8 mouse cellular contexts compared by ENCODE assay signal in the genomic region with DNA sequence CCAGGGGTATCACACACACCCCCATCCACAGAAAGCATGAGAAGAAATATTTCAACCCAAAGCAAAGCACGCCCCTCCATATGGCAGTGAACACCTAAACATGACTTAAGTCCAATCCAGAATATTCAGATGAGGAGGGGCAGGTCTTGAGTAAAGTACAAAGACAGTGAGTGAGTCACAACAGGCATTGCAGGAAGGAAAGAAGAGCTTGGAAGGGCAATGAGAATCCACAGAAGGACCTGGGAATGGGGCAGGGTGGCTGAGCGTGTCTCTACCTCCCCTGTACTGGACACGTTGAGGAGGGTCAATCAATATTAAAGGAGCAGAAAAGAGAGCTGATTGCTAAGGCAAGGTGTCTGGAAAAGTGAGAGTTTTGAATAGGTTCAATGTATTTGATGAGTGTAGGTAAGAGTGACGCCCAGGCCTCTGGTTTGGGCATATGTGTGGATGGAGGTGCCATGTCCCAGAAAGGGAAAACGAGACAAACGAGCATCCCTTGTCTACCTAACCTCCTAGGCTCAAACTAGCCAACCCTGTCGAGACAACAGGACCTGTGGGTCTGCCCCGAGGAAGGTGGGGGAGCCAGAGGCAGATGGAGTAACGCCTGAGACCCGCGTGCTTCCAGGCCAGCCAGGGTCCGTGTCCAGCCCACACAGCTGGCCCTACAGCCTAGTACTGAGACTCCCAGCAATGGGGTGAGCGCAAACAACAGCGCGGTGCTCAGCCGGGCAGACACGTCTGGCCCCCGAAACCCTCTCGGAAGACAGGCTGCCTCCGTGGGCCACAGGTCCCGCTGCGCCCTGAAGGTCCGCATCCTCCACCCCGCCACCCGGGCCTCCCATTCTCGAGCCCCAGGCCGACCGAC. TPM values are rescaled to one million over a fixed set of nuclear protein-coding genes. Genes with fewer than 3 reads are reported as not detected.
A peak's percentile ranks its signal among the peaks of the same experiment; 100 is the strongest.
DNase-seq lines count a peak whose midpoint lies in the region; ATAC-seq and TF ChIP-seq lines count a peak whose summit lies in the region.

No protein-coding gene starts in this region.

- peaks cover 2% of the 10 kb centered on the region; the same call in 1 of the 2 replicates for H3K79me2 ChIP-seq in CH12.LX (replicated peaks; ENCODE audit: control insufficient read depth, extremely low read depth, insufficient read depth, poor library complexity, severe bottlenecking)

- intact Hi-C loops in heart, postnatal 36 days (cut with DNase I): loop anchor here (5.0 to 10.0 kb wide), 2 partner anchors 303 to 1120 kb away; a partner anchor contains a TSS

- WGBS in heart, embryonic 10.5 days: 7% methylated on average over 28 of the region's 28 CpGs
- 6% methylated on average over 27 of the region's 28 CpGs for WGBS in embryonic facial prominence, embryonic 15.5 days
- WGBS in limb, embryonic 12.5 days: 7% methylated on average over 28 of the region's 28 CpGs
- WGBS in stomach, embryonic 15.5 days: 5% methylated on average over 28 of the region's 28 CpGs

- TF ChIP-seq EP300 in CH12.LX (IDR thresholded peaks at IDR 0.05; ENCODE audit: low read length): no peak

- peak; percentile 70 for ATAC-seq in embryonic facial prominence, embryonic 15.5 days (ENCODE audit: insufficient number of reproducible peaks, low FRiP score, low TSS enrichment, low read depth)
- peak; percentile 71 for ATAC-seq in limb, embryonic 12.5 days (ENCODE audit: insufficient number of reproducible peaks, insufficient read depth, low FRiP score, low TSS enrichment, low read depth)
- ATAC-seq in stomach, embryonic 15.5 days (ENCODE audit: insufficient read depth, low FRiP score, low read depth): peak; percentile 57

- H3K36me3 ChIP-seq in heart, embryonic 10.5 days: peaks cover 32% of the 10 kb centered on the region
- H3K36me3 ChIP-seq in CH12.LX (replicated peaks in 1 of 2; ENCODE audit: control insufficient read depth in 1 of 2, insufficient read depth in 1 of 2, low read length in 1 of 2): peaks cover 2 to 35% of the 10 kb centered on the region in 2 experiments
- H3K36me3 ChIP-seq in embryonic facial prominence, embryonic 15.5 days: peaks cover 36% of the 10 kb centered on the region
- peaks cover 41% of the 10 kb centered on the region for H3K36me3 ChIP-seq in limb, embryonic 12.5 days
- H3K36me3 ChIP-seq in stomach, embryonic 15.5 days: peaks cover 17% of the 10 kb centered on the region; the same call in 1 of the 2 replicates

- TF ChIP-seq CTCF in CH12.LX (conservative IDR thresholded peaks at IDR 0.05 in 1 of 2, IDR thresholded peaks at IDR 0.05 in 1 of 2; ENCODE audit: low read depth in 2 of 2, low read length in 2 of 2): no peak

- no peak for DNase-seq in heart, embryonic 10.5 days (ENCODE audit: low spot score)
- no peak for DNase-seq in heart, postnatal 36 days
- peak; percentile 12 for DNase-seq in CH12.LX (ENCODE audit: extremely low read depth)
- DNase-seq in spleen, postnatal 36 days (ENCODE audit: low spot score in 2 of 2): no peak
- DNase-seq in cerebellum, adult 11 months: no peak

- peak overlapping the region; percentile 90 for H3K27ac ChIP-seq in heart, embryonic 10.5 days
- no peak overlapping the region for H3K27ac ChIP-seq in CH12.LX (ENCODE audit: insufficient read depth, low read depth)
- H3K27ac ChIP-seq in embryonic facial prominence, embryonic 15.5 days (replicated peaks): peak overlapping the region; percentile 85
- peak overlapping the region; percentile 79 for H3K27ac ChIP-seq in limb, embryonic 12.5 days
- peak overlapping the region; percentile 78 for H3K27ac ChIP-seq in stomach, embryonic 15.5 days

- H3K9ac ChIP-seq in CH12.LX (ENCODE audit: insufficient read depth, low read depth): peak overlapping the region; percentile 93
- H3K9ac ChIP-seq in embryonic facial prominence, embryonic 15.5 days: peak overlapping the region; percentile 87
- H3K9ac ChIP-seq in limb, embryonic 12.5 days (replicated peaks): peak overlapping the region; percentile 91
- H3K9ac ChIP-seq in stomach, embryonic 15.5 days: peak overlapping the region; percentile 83

- H3K9me3 ChIP-seq in heart, embryonic 10.5 days: 0 out of 2 replicates have a peak, but pooled peaks cover 8% of the 10 kb centered on the region
- no peaks in the 10 kb centered on the region for H3K9me3 ChIP-seq in CH12.LX (replicated peaks; ENCODE audit: low read length)
- no peaks in the 10 kb centered on the region for H3K9me3 ChIP-seq in embryonic facial prominence, embryonic 15.5 days (replicated peaks)
- H3K9me3 ChIP-seq in limb, embryonic 12.5 days: peaks cover 16% of the 10 kb centered on the region; the same call in 1 of the 2 replicates
- no peaks in the 10 kb centered on the region for H3K9me3 ChIP-seq in stomach, embryonic 15.5 days

- TF ChIP-seq POLR2A in CH12.LX (IDR thresholded peaks at IDR 0.05; ENCODE audit: low read depth, low read length): no peak

- in situ Hi-C loops in CH12.LX (cut with MboI; ENCODE audit: low pct_ligation_motif_present, low pct_unique_long_range_greater_than_20kb, low sequenced_read_pairs): no loop called here

- H3K4me1 ChIP-seq in heart, embryonic 10.5 days: peaks cover 22% of the 10 kb centered on the region
- peaks cover 9 to 20% of the 10 kb centered on the region in 2 experiments for H3K4me1 ChIP-seq in CH12.LX (ENCODE audit: control insufficient read depth in 1 of 2, insufficient read depth in 2 of 2)
- H3K4me1 ChIP-seq in embryonic facial prominence, embryonic 15.5 days: peaks cover 16% of the 10 kb centered on the region
- peaks cover 12% of the 10 kb centered on the region for H3K4me1 ChIP-seq in limb, embryonic 12.5 days (replicated peaks)
- H3K4me1 ChIP-seq in stomach, embryonic 15.5 days: peaks cover 15% of the 10 kb centered on the region

- dilution Hi-C loops in CH12.LX (cut with MboI; ENCODE audit: extremely low pct_ligation_motif_present, extremely low pct_unique_long_range_greater_than_20kb, low sequenced_read_pairs): no loop called here

- peak overlapping the region; percentile 68 for H3K4me2 ChIP-seq in CH12.LX (ENCODE audit: insufficient read depth, low read depth, poor library complexity, severe bottlenecking)
- peak overlapping the region; percentile 72 for H3K4me2 ChIP-seq in embryonic facial prominence, embryonic 15.5 days (replicated peaks)
- peak overlapping the region; percentile 79 for H3K4me2 ChIP-seq in limb, embryonic 12.5 days
- peak overlapping the region; percentile 65 for H3K4me2 ChIP-seq in stomach, embryonic 15.5 days

- peak overlapping the region; percentile 76 for H3K4me3 ChIP-seq in heart, embryonic 10.5 days
- H3K4me3 ChIP-seq in CH12.LX (replicated peaks in 1 of 3; ENCODE audit: low read depth in 2 of 3, low read length in 2 of 3, poor library complexity in 1 of 3): peak overlapping the region; percentile 95 to 99 (median 98)
- H3K4me3 ChIP-seq in embryonic facial prominence, embryonic 15.5 days (replicated peaks): peak overlapping the region; percentile 89
- H3K4me3 ChIP-seq in limb, embryonic 12.5 days (replicated peaks): peak overlapping the region; percentile 89
- peak overlapping the region; percentile 85 for H3K4me3 ChIP-seq in stomach, embryonic 15.5 days (replicated peaks)

- no peak for TF ChIP-seq RAD21 in CH12.LX (IDR thresholded peaks at IDR 0.05; ENCODE audit: low read depth, low read length)

- H3K27me3 ChIP-seq in heart, embryonic 10.5 days (ENCODE audit: insufficient read depth, poor library complexity, severe bottlenecking): no peaks in the 10 kb centered on the region
- peaks cover 16% of the 10 kb centered on the region for H3K27me3 ChIP-seq in CH12.LX (replicated peaks)
- no peaks in the 10 kb centered on the region for H3K27me3 ChIP-seq in embryonic facial prominence, embryonic 15.5 days
- no peaks in the 10 kb centered on the region for H3K27me3 ChIP-seq in limb, embryonic 12.5 days
- no peaks in the 10 kb centered on the region for H3K27me3 ChIP-seq in stomach, embryonic 15.5 days (replicated peaks)

TF ChIP-seq in CH12.LX, 34 proteins besides CTCF, POLR2A, EP300 and RAD21:
- TF ChIP-seq UBTF (IDR thresholded peaks at IDR 0.05; ENCODE audit: low read depth, low read length) (0 out of 2 replicates have a peak, but pooled peaks have one; percentile 39), CHD2 (IDR thresholded peaks at IDR 0.05; ENCODE audit: low read length) (no peak)

RNA-seq across cellular contexts. Expression of a gene that starts 0.6 kb away (rescaled TPM):
- polyA plus RNA-seq in heart, embryonic 10.5 days (2016; fragmentation: Nextera tagmentation; extraction: Ambion mirVana): 77.8 and 82.7 TPM in 2 replicates
- 10 to 100 TPM; 44.0 to 51.0 TPM for total RNA-seq in heart, postnatal 36 days (2021)
- total RNA-seq in CH12.LX (2012; rRNA removed) (39.1 and 42.5 TPM in 2 replicates), CH12.LX (2014; rRNA removed) (39.1 and 41.9 TPM in 2 replicates)
- 24.7 and 26.0 TPM in 2 replicates for polyA plus RNA-seq in CH12.LX (2012; ENCODE audit: insufficient read length, low read depth)
- 102 and 104 TPM in 2 replicates for polyA plus RNA-seq in embryonic facial prominence, embryonic 15.5 days (2015; fragmentation: Nextera tagmentation; extraction: Ambion mirVana)
- polyA plus RNA-seq in limb, embryonic 12.5 days (2016; fragmentation: Nextera tagmentation; extraction: Ambion mirVana): 67.2 and 75.4 TPM in 2 replicates
- polyA plus RNA-seq in stomach, embryonic 15.5 days (2015; fragmentation: Nextera tagmentation; extraction: Ambion mirVana): 130 and 142 TPM in 2 replicates

RNA-seq across cellular contexts. Expression of a gene that starts 17.5 kb away (rescaled TPM):
- 2.8 and 4.7 TPM in 2 replicates for polyA plus RNA-seq in heart, embryonic 10.5 days (2016; fragmentation: Nextera tagmentation; extraction: Ambion mirVana)
- 10 to 100 TPM; 14.7 to 16.7 TPM for total RNA-seq in heart, postnatal 36 days (2021)
- 11.2 and 12.8 TPM in 2 replicates for total RNA-seq in CH12.LX (2012; rRNA removed)
- total RNA-seq in CH12.LX (2014; rRNA removed): 5.8 and 6.2 TPM in 2 replicates
- 16.0 and 16.4 TPM in 2 replicates for polyA plus RNA-seq in CH12.LX (2012; ENCODE audit: insufficient read length, low read depth)
- polyA plus RNA-seq in embryonic facial prominence, embryonic 15.5 days (2015; fragmentation: Nextera tagmentation; extraction: Ambion mirVana): 14.5 and 17.3 TPM in 2 replicates
- polyA plus RNA-seq in limb, embryonic 12.5 days (2016; fragmentation: Nextera tagmentation; extraction: Ambion mirVana): 4.4 and 4.9 TPM in 2 replicates
- polyA plus RNA-seq in stomach, embryonic 15.5 days (2015; fragmentation: Nextera tagmentation; extraction: Ambion mirVana): 12.2 and 13.1 TPM in 2 replicates
